Mouse (Mus musculus) hindbrain, embryonic 14.5 days (tissue): ENCODE data around the gene Zfp317. TPM values are rescaled to one million over a fixed set of nuclear protein-coding genes. Genes with fewer than 3 reads are reported as not detected.
"Not testable (repeated sequence)": the region's sequence is repeated elsewhere in the genome, so short reads cannot be mapped to it uniquely, and the experiment has no call there.

Experiments used
- ATAC-seq: fragments of 200-750 bp; cut with Nextera tagmentation; 2 replicates; pipeline ENCODE4 v1.8.0; 2017; ENCODE audit warnings: moderate number of reproducible peaks, mild to moderate bottlenecking, moderate TSS enrichment, moderate library complexity; ENCODE audit not compliant: low FRiP score
- DNase-seq: peaks from one replicate; pipeline ENCODE4 v3.0.0-alpha.2; 2015; ENCODE audit warnings: low spot score
- H3K27ac ChIP-seq: fragments of 300-500 bp; sonication (generic); 2 replicates; pipeline ENCODE4 v1.5.1; 2014; ENCODE audit warnings: mild to moderate bottlenecking, moderate library complexity
- H3K27me3 ChIP-seq: fragments of 300-500 bp; sonication (generic); 2 replicates; pipeline ENCODE4 v1.6.1; 2014; ENCODE audit warnings: mild to moderate bottlenecking, low read length, mixed read lengths; ENCODE audit not compliant: control insufficient read depth, insufficient read depth
- H3K36me3 ChIP-seq: fragments of 300-500 bp; sonication (generic); replicated peaks from 2 replicates; pipeline ENCODE4 v1.6.1; 2014; ENCODE audit not compliant: control insufficient read depth, insufficient read depth
- H3K4me1 ChIP-seq: fragments of 300-500 bp; sonication (generic); replicated peaks from 2 replicates; pipeline ENCODE4 v1.6.1; 2014; ENCODE audit warnings: antibody characterized with exemption, low read length, mixed read lengths; ENCODE audit not compliant: control insufficient read depth, insufficient read depth
- H3K4me2 ChIP-seq: fragments of 300-500 bp; sonication (generic); replicated peaks from 2 replicates; pipeline ENCODE4 v1.6.1; 2014; ENCODE audit warnings: mild to moderate bottlenecking, moderate library complexity
- H3K4me3 ChIP-seq: fragments of 300-500 bp; sonication (generic); replicated peaks from 2 replicates; pipeline ENCODE4 v1.5.1; 2014; ENCODE audit warnings: mild to moderate bottlenecking, low read length
- H3K9ac ChIP-seq: fragments of 300-500 bp; sonication (generic); 2 replicates; pipeline ENCODE4 v1.6.1; 2014
- H3K9me3 ChIP-seq: fragments of 300-500 bp; sonication (generic); 2 replicates; pipeline ENCODE4 v1.6.1; 2016; ENCODE audit warnings: low read length; ENCODE audit not compliant: control insufficient read depth
- WGBS: fragments of 180-500 bp; shearing (Covaris S2); extraction: QIAGEN DNeasy Blood & Tissue Kit; methylation state at CpG from one replicate; pipeline ENCODE4 v1.1.7; 2014; 5-methylcytosine and 5-hydroxymethylcytosine counted together
- polyA plus RNA-seq: library from polyadenylated mRNA; unstranded; fragments of >200 nt; fragmentation: Nextera tagmentation; extraction: Ambion mirVana; gene quantifications from 2 replicates; pipeline ENCODE4 v1.2.1, GENCODE M21; 2014

The Zfp317 gene
- polyA plus RNA-seq, 1 experiment from 2014 or later = 34.3 TPM

DNA sequence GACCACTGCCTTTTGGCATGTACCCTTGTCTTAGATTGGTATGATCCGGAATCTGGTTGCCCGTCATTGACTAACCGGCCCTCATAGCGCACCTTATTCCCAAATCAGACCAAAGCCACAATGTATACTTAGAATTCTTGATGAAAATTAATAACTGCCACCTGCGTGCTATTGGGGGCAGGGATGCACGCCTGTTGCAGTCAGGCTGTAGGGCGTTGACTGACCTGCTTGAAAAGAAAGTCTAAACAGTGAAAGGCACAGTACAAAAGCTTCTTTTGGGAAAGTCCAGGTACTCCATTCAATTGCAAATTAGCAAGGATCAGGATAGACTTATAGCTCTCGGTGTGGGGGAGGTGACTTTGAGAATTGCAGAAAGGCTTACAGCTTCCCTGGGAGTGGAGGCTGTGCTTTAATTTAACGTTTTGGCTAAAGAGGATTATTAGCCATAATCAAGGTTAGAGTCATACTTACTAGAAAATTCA, 73.0 kb downstream of the Zfp317 start:
- not testable (repeated sequence) for H3K27me3 ChIP-seq
- WGBS = 73% methylated on average over 9 of the region's 9 CpGs

More for the DNA sequence above, 73.0 kb downstream of the Zfp317 start:
- H3K9ac ChIP-seq, H3K36me3 ChIP-seq, ATAC-seq, H3K9me3 ChIP-seq, H3K4me3 ChIP-seq, H3K27ac ChIP-seq, DNase-seq, H3K4me1 ChIP-seq, H3K4me2 ChIP-seq: not testable (repeated sequence)

Other genes with a start within 250 kb of the Zfp317 start
- not detected in 2 replicates for gene Olfr847, start 243.4 kb upstream of the Zfp317 start, polyA plus RNA-seq
- not detected in 2 replicates for gene Olfr849, start 181.8 kb upstream of the Zfp317 start, polyA plus RNA-seq
- not detected in 2 replicates for gene Olfr850, start 143.9 kb upstream of the Zfp317 start, polyA plus RNA-seq
- gene Olfr851, start 128.8 kb upstream of the Zfp317 start, polyA plus RNA-seq = not detected in 2 replicates
- gene Olfr853, start 81.0 kb upstream of the Zfp317 start, polyA plus RNA-seq = not detected in 2 replicates
- gene Olfr854, start 54.7 kb upstream of the Zfp317 start, polyA plus RNA-seq = not detected in 2 replicates
- gene Olfr855, start 39.5 kb upstream of the Zfp317 start, polyA plus RNA-seq = not detected in 2 replicates
- not detected in 2 replicates for gene Olfr857, start 87.3 kb downstream of the Zfp317 start, polyA plus RNA-seq
- not detected in 2 replicates for gene Olfr58, start 158.2 kb downstream of the Zfp317 start, polyA plus RNA-seq
- gene Olfr859, start 182.8 kb downstream of the Zfp317 start, polyA plus RNA-seq = not detected in 2 replicates
- not detected in 2 replicates for gene Olfr860, start 227.6 kb downstream of the Zfp317 start, polyA plus RNA-seq